Mouse (Mus musculus): ENCODE measurements around the gene Tlk2. TPM values are rescaled to one million over a fixed set of nuclear protein-coding genes. Genes with fewer than 3 reads are reported as not detected.

Gene Tlk2
- polyA plus RNA-seq, 1 experiment from 2014 or later: 20.7 TPM

- Histone ChIP-seq H3K9ac (no peak overlapping the region), H3K9me3 (replicated peaks) (no peaks in the 10 kb centered on the region), H3K36me3 (peaks cover 54% of the 10 kb centered on the region), H3K4me3 (no peak overlapping the region), H3K27ac (ENCODE audit: poor library complexity, severe bottlenecking) (no peak overlapping the region), H3K27me3 (replicated peaks) (no peaks in the 10 kb centered on the region), H3K4me2 (no peak overlapping the region), H3K4me1 (replicated peaks) (no peaks in the 10 kb centered on the region)
- no peak for ATAC-seq (ENCODE audit: insufficient number of reproducible peaks, low FRiP score)
Measured at GRCm38 (mm10) chr11:105264506-105264905, 85.9 kb downstream of the Tlk2 start.

- Histone ChIP-seq H3K4me1 (replicated peaks) (no peaks in the 10 kb centered on the region), H3K36me3 (peaks cover 50% of the 10 kb centered on the region), H3K4me3 (no peak overlapping the region), H3K27me3 (replicated peaks) (no peaks in the 10 kb centered on the region), H3K4me2 (no peak overlapping the region), H3K9ac (no peak overlapping the region), H3K9me3 (replicated peaks) (no peaks in the 10 kb centered on the region), H3K27ac (ENCODE audit: poor library complexity, severe bottlenecking) (no peak overlapping the region)
- ATAC-seq (ENCODE audit: insufficient number of reproducible peaks, low FRiP score): no peak
- 86% methylated on average over 3 of the region's 3 CpGs for WGBS
Measured at GRCm38 (mm10) chr11:105264988-105265387, 86.4 kb downstream of the Tlk2 start.

- H3K36me3 ChIP-seq: peaks cover 46% of the 10 kb centered on the region
- no peak overlapping the region for H3K4me2 ChIP-seq
- H3K9me3 ChIP-seq (replicated peaks): no peaks in the 10 kb centered on the region
- H3K4me1 ChIP-seq (replicated peaks): no peaks in the 10 kb centered on the region
- no peaks in the 10 kb centered on the region for H3K27me3 ChIP-seq (replicated peaks)
- no peak overlapping the region for H3K9ac ChIP-seq
- WGBS: 16% methylated on average over 2 of the region's 2 CpGs
- no peak overlapping the region for H3K27ac ChIP-seq (ENCODE audit: poor library complexity, severe bottlenecking)
- no peak overlapping the region for H3K4me3 ChIP-seq
- no peak for ATAC-seq (ENCODE audit: insufficient number of reproducible peaks, low FRiP score)
Measured at GRCm38 (mm10) chr11:105270155-105270554, 91.5 kb downstream of the Tlk2 start.

- Histone ChIP-seq H3K4me1 (replicated peaks) (peaks cover 33% of the 10 kb centered on the region), H3K36me3 (peaks cover 71% of the 10 kb centered on the region), H3K27me3 (replicated peaks) (no peaks in the 10 kb centered on the region), H3K4me3 (no peak overlapping the region), H3K4me2 (no peak overlapping the region), H3K9ac (no peak overlapping the region), H3K9me3 (replicated peaks) (no peaks in the 10 kb centered on the region), H3K27ac (ENCODE audit: poor library complexity, severe bottlenecking) (no peak overlapping the region)
- no peak for ATAC-seq (ENCODE audit: insufficient number of reproducible peaks, low FRiP score)
- 89% methylated on average over 6 of the region's 6 CpGs for WGBS
Measured at GRCm38 (mm10) chr11:105280456-105280855, 101.8 kb downstream of the Tlk2 start.

- no peak overlapping the region; the same call in none of the 2 replicates for H3K27ac ChIP-seq (ENCODE audit: poor library complexity, severe bottlenecking)
- no peaks in the 10 kb centered on the region for H3K27me3 ChIP-seq (replicated peaks)
- 86% methylated on average over 7 of the region's 7 CpGs for WGBS
- peaks cover 63% of the 10 kb centered on the region for H3K36me3 ChIP-seq
- no peak for ATAC-seq (ENCODE audit: insufficient number of reproducible peaks, low FRiP score)
- H3K9ac ChIP-seq: no peak overlapping the region
- H3K9me3 ChIP-seq (replicated peaks): no peaks in the 10 kb centered on the region
- H3K4me2 ChIP-seq: no peak overlapping the region
- H3K4me1 ChIP-seq (replicated peaks): peaks cover 41% of the 10 kb centered on the region
- H3K4me3 ChIP-seq: no peak overlapping the region
Measured at GRCm38 (mm10) chr11:105281291-105281690, 102.7 kb downstream of the Tlk2 start.

- no peak overlapping the region for H3K9ac ChIP-seq
- no peaks in the 10 kb centered on the region for H3K9me3 ChIP-seq (replicated peaks)
- peaks cover 58% of the 10 kb centered on the region for H3K36me3 ChIP-seq
- ATAC-seq (ENCODE audit: insufficient number of reproducible peaks, low FRiP score): no peak
- no peak overlapping the region for H3K4me2 ChIP-seq
- H3K4me3 ChIP-seq: no peak overlapping the region
- peaks cover 42% of the 10 kb centered on the region for H3K4me1 ChIP-seq (replicated peaks)
- no peaks in the 10 kb centered on the region for H3K27me3 ChIP-seq (replicated peaks)
- WGBS: 76% methylated on average over 12 of the region's 12 CpGs
- H3K27ac ChIP-seq (ENCODE audit: poor library complexity, severe bottlenecking): peak overlapping the region; percentile 73
Measured at GRCm38 (mm10) chr11:105281763-105282459, 103.3 kb downstream of the Tlk2 start.

GRCm38 (mm10) chr11:105282460-105282859, 103.9 kb downstream of the Tlk2 start:
- Histone ChIP-seq H3K9ac (0 out of 2 replicates have a peak overlapping the region, but pooled peaks have one; percentile 18), H3K9me3 (replicated peaks) (no peaks in the 10 kb centered on the region), H3K36me3 (peaks cover 57% of the 10 kb centered on the region), H3K4me1 (replicated peaks) (peaks cover 42% of the 10 kb centered on the region), H3K4me2 (no peak overlapping the region), H3K27me3 (replicated peaks) (no peaks in the 10 kb centered on the region), H3K4me3 (no peak overlapping the region), H3K27ac (ENCODE audit: poor library complexity, severe bottlenecking) (peak overlapping the region; percentile 73)
- WGBS: 40% methylated on average over 2 of the region's 2 CpGs
- ATAC-seq (ENCODE audit: insufficient number of reproducible peaks, low FRiP score): peak; percentile 66; the same call in 1 of the 2 replicates

GRCm38 (mm10) chr11:105283016-105283415, 104.4 kb downstream of the Tlk2 start:
- Histone ChIP-seq H3K4me3 (no peak overlapping the region), H3K9me3 (replicated peaks) (no peaks in the 10 kb centered on the region), H3K27me3 (replicated peaks) (no peaks in the 10 kb centered on the region), H3K36me3 (peaks cover 56% of the 10 kb centered on the region), H3K27ac (ENCODE audit: poor library complexity, severe bottlenecking) (peak overlapping the region; percentile 73), H3K4me1 (replicated peaks) (peaks cover 42% of the 10 kb centered on the region), H3K9ac (0 out of 2 replicates have a peak overlapping the region, but pooled peaks have one; percentile 18), H3K4me2 (no peak overlapping the region)
- ATAC-seq (ENCODE audit: insufficient number of reproducible peaks, low FRiP score): no peak
- WGBS: 88% methylated on average over 9 of the region's 9 CpGs

- Histone ChIP-seq H3K27ac (ENCODE audit: poor library complexity, severe bottlenecking) (peak overlapping the region; percentile 56), H3K9ac (no peak overlapping the region), H3K4me2 (no peak overlapping the region), H3K4me1 (replicated peaks) (peaks cover 49% of the 10 kb centered on the region), H3K36me3 (peaks cover 46% of the 10 kb centered on the region), H3K9me3 (replicated peaks) (no peaks in the 10 kb centered on the region), H3K27me3 (replicated peaks) (no peaks in the 10 kb centered on the region), H3K4me3 (no peak overlapping the region)
- peak; percentile 40; the same call in 1 of the 2 replicates for ATAC-seq (ENCODE audit: insufficient number of reproducible peaks, low FRiP score)
- WGBS: 49% methylated on average over 3 of the region's 3 CpGs
Measured at GRCm38 (mm10) chr11:105285720-105286119, 107.1 kb downstream of the Tlk2 start.

GRCm38 (mm10) chr11:105289403-105289802, 110.8 kb downstream of the Tlk2 start:
- no peak for ATAC-seq (ENCODE audit: insufficient number of reproducible peaks, low FRiP score)
- H3K4me1 ChIP-seq (replicated peaks): peaks cover 57% of the 10 kb centered on the region
- WGBS: 35% methylated on average over 3 of the region's 3 CpGs

GRCm38 (mm10) chr11:105291681-105292123, 113.1 kb downstream of the Tlk2 start:
- H3K27ac ChIP-seq (ENCODE audit: poor library complexity, severe bottlenecking): peak overlapping the region; percentile 52
- H3K4me3 ChIP-seq: peak overlapping the region; percentile 65
- H3K4me2 ChIP-seq: peak overlapping the region; percentile 95
- ATAC-seq (ENCODE audit: insufficient number of reproducible peaks, low FRiP score): no peak
- WGBS: 8% methylated on average over 10 of the region's 10 CpGs
- peak overlapping the region; percentile 77 for H3K9ac ChIP-seq
- H3K9me3 ChIP-seq (replicated peaks): no peaks in the 10 kb centered on the region
- peaks cover 14% of the 10 kb centered on the region for H3K36me3 ChIP-seq
- H3K4me1 ChIP-seq (replicated peaks): peaks cover 46% of the 10 kb centered on the region
- no peaks in the 10 kb centered on the region for H3K27me3 ChIP-seq (replicated peaks)

More at GRCm38 (mm10) chr11:105289403-105289802, 110.8 kb downstream of the Tlk2 start:
- Histone ChIP-seq H3K27ac (ENCODE audit: poor library complexity, severe bottlenecking) (no peak overlapping the region), H3K36me3 (peaks cover 16% of the 10 kb centered on the region), H3K27me3 (replicated peaks) (no peaks in the 10 kb centered on the region), H3K9me3 (replicated peaks) (no peaks in the 10 kb centered on the region), H3K4me2 (no peak overlapping the region), H3K9ac (no peak overlapping the region), H3K4me3 (no peak overlapping the region)
